Mouse (Mus musculus) liver, adult 2 months (tissue): Measurements from ENCODE around the gene Uchl1. TPM values are rescaled to one million over a fixed set of nuclear protein-coding genes. Genes with fewer than 3 reads are reported as not detected.

Experiments used
- DNase-seq: peaks from one replicate; pipeline ENCODE4 v3.0.0-alpha.2; 2011; ENCODE audit warnings: low read depth, low spot score; ENCODE audit errors: extremely low read depth
- H3K27ac ChIP-seq: fragments of 200-500 bp; replicated peaks from 2 replicates; pipeline ENCODE4 v1.5.1; 2012; ENCODE audit warnings: low read depth, mild to moderate bottlenecking, control low read depth, inconsistent platforms, low read length; ENCODE audit not compliant: insufficient read depth
- H3K27me3 ChIP-seq: fragments of 200-500 bp; 2 replicates; pipeline ENCODE4 v1.6.1; 2012; ENCODE audit warnings: mild to moderate bottlenecking, moderate library complexity, low read length, inconsistent platforms; ENCODE audit not compliant: control insufficient read depth, insufficient read depth
- H3K36me3 ChIP-seq: fragments of 200-500 bp; 2 replicates; pipeline ENCODE4 v1.6.1; 2012; ENCODE audit warnings: low read length, inconsistent platforms; ENCODE audit not compliant: control insufficient read depth, insufficient read depth
- H3K4me1 ChIP-seq: fragments of 200-500 bp; 2 replicates; pipeline ENCODE4 v1.6.1; 2011; ENCODE audit warnings: low read length; ENCODE audit not compliant: control insufficient read depth, insufficient read depth
- H3K4me3 ChIP-seq: fragments of 200-500 bp; 2 replicates; pipeline ENCODE4 v1.5.1; 2011; ENCODE audit warnings: low read depth, mild to moderate bottlenecking, control low read depth, low read length, moderate library complexity; ENCODE audit not compliant: insufficient read depth
- H3K79me2 ChIP-seq: fragments of 200-500 bp; 2 replicates; pipeline ENCODE4 v1.6.1; 2012; ENCODE audit warnings: inconsistent platforms, mild to moderate bottlenecking, low read length, moderate library complexity; ENCODE audit not compliant: control insufficient read depth, insufficient read depth
- H3K9ac ChIP-seq: fragments of 200-500 bp; 2 replicates; pipeline ENCODE4 v1.6.1; 2012; ENCODE audit warnings: low read depth, mild to moderate bottlenecking, control low read depth, inconsistent platforms, low read length
- CTCF ChIP-seq: fragments of 200-500 bp; IDR thresholded peaks from 2 replicates; pipeline ENCODE4 v1.5.1; 2011; ENCODE audit warnings: low read depth, low read length, control low read depth
- POLR2A ChIP-seq: fragments of 200-500 bp; IDR thresholded peaks from 2 replicates; pipeline ENCODE4 v1.6.1; 2011; ENCODE audit warnings: low read length, control low read depth; ENCODE audit not compliant: insufficient read depth; ENCODE audit errors: extremely low read depth
- WGBS: fragments of 180-500 bp; shearing (Covaris S2); methylation state at CpG from one replicate; pipeline ENCODE4 v1.1.7; 2018; 5-methylcytosine and 5-hydroxymethylcytosine counted together
- polyA plus RNA-seq: library from polyadenylated mRNA; depleted of rRNA; stranded (reverse); fragments of >200 nt; gene quantifications from 2 replicates; pipeline ENCODE4 v1.2.3, GENCODE M21; 2012
- total RNA-seq: library from RNA; depleted of rRNA; stranded (reverse); fragments of >200 nt; gene quantifications from 2 replicates; pipeline ENCODE4 v1.2.3, GENCODE M21; 2014

Gene Uchl1
- total and polyA plus RNA-seq, 2 experiments, result 0.09 TPM; not detected in 1

GRCm38 (mm10) chr5:66722586-66722985 is 46.7 kb downstream of the Uchl1 start:
- TF ChIP-seq POLR2A (no peak), CTCF (no peak)
- H3K4me3 ChIP-seq, result no peak overlapping the region
- H3K79me2 ChIP-seq, result no peaks in the 10 kb centered on the region
- no peak overlapping the region for H3K9ac ChIP-seq
- DNase-seq, result no peak
- no peaks in the 10 kb centered on the region for H3K4me1 ChIP-seq
- no peaks in the 10 kb centered on the region for H3K36me3 ChIP-seq
- no peaks in the 10 kb centered on the region for H3K27me3 ChIP-seq
- 72% methylated on average over 9 of the region's 9 CpGs for WGBS
- no peak overlapping the region for H3K27ac ChIP-seq

GRCm38 (mm10) chr5:66723037-66723436 is 47.1 kb downstream of the Uchl1 start:
- DNase-seq, result no peak
- no peaks in the 10 kb centered on the region for H3K27me3 ChIP-seq
- no peaks in the 10 kb centered on the region for H3K4me1 ChIP-seq
- no peak overlapping the region for H3K27ac ChIP-seq
- TF ChIP-seq POLR2A, result no peak
- no peak for TF ChIP-seq CTCF
- H3K9ac ChIP-seq, result no peak overlapping the region
- H3K36me3 ChIP-seq, result no peaks in the 10 kb centered on the region
- H3K4me3 ChIP-seq, result no peak overlapping the region
- 37% methylated on average over 4 of the region's 4 CpGs for WGBS
- H3K79me2 ChIP-seq, result no peaks in the 10 kb centered on the region

GRCm38 (mm10) chr5:66723626-66724025 is 47.7 kb downstream of the Uchl1 start:
- Histone ChIP-seq H3K36me3 (no peaks in the 10 kb centered on the region), H3K79me2 (no peaks in the 10 kb centered on the region), H3K9ac (no peak overlapping the region), H3K27ac (no peak overlapping the region), H3K4me1 (no peaks in the 10 kb centered on the region), H3K4me3 (no peak overlapping the region), H3K27me3 (no peaks in the 10 kb centered on the region)
- 60% methylated on average over 3 of the region's 3 CpGs for WGBS
- DNase-seq, result no peak
- TF ChIP-seq POLR2A (no peak), CTCF (no peak)

GRCm38 (mm10) chr5:66729306-66729705 is 53.4 kb downstream of the Uchl1 start:
- Histone ChIP-seq H3K79me2 (no peaks in the 10 kb centered on the region), H3K4me1 (no peaks in the 10 kb centered on the region), H3K36me3 (no peaks in the 10 kb centered on the region), H3K4me3 (no peak overlapping the region), H3K27ac (no peak overlapping the region), H3K27me3 (no peaks in the 10 kb centered on the region; the same call in 1 of the 2 replicates), H3K9ac (no peak overlapping the region)
- no peak for DNase-seq
- WGBS, result 87% methylated on average over 4 of the region's 4 CpGs
- TF ChIP-seq POLR2A (no peak), CTCF (no peak)

- 59% methylated on average over 11 of the region's 11 CpGs for WGBS
- no peaks in the 10 kb centered on the region for H3K79me2 ChIP-seq
- no peak overlapping the region for H3K4me3 ChIP-seq
- no peak for DNase-seq
- H3K9ac ChIP-seq, result no peak overlapping the region
- TF ChIP-seq CTCF (no peak), POLR2A (no peak)
- H3K36me3 ChIP-seq, result no peaks in the 10 kb centered on the region
- no peaks in the 10 kb centered on the region; the same call in 1 of the 2 replicates for H3K27me3 ChIP-seq
- H3K27ac ChIP-seq, result no peak overlapping the region
- no peaks in the 10 kb centered on the region for H3K4me1 ChIP-seq
Observed at GRCm38 (mm10) chr5:66730621-66731301, 54.9 kb downstream of the Uchl1 start.

GRCm38 (mm10) chr5:66731302-66731697 is 55.4 kb downstream of the Uchl1 start:
- Histone ChIP-seq H3K27me3 (no peaks in the 10 kb centered on the region; the same call in 1 of the 2 replicates), H3K9ac (no peak overlapping the region), H3K4me3 (no peak overlapping the region), H3K27ac (no peak overlapping the region), H3K4me1 (no peaks in the 10 kb centered on the region), H3K36me3 (no peaks in the 10 kb centered on the region), H3K79me2 (no peaks in the 10 kb centered on the region)
- no peak for DNase-seq
- 82% methylated on average over 1 of the region's 1 CpGs for WGBS
- TF ChIP-seq CTCF (no peak), POLR2A (no peak)
